Mouse (Mus musculus) NIH3T3 (cell line): Measurements from ENCODE around the gene Pard3b.

Experiments
- DNase-seq: peaks from one replicate; pipeline ENCODE4 v3.0.0-alpha.2; 2012; ENCODE audit warnings: low read depth

Pard3b gene

DNA sequence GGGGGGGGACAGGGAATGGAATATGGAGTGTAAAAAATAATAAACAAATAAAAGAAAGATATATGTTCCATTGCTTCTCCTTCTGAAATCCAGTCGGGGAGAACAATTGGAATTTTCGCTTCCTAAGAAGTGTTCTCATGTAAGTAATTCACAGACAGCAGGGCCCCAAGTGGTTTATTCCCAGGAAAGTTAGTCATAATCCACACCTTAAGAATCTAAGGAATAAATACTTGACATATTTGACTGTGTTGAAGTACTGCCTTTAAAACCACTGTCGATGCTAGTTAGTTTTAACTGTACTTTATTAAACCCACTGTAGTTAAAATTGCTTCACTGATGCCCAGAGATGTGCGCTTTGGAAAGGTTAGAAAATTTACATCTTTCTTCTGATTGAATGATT is 442.5 kb downstream of the Pard3b start:
- DNase-seq, result no peak

DNA sequence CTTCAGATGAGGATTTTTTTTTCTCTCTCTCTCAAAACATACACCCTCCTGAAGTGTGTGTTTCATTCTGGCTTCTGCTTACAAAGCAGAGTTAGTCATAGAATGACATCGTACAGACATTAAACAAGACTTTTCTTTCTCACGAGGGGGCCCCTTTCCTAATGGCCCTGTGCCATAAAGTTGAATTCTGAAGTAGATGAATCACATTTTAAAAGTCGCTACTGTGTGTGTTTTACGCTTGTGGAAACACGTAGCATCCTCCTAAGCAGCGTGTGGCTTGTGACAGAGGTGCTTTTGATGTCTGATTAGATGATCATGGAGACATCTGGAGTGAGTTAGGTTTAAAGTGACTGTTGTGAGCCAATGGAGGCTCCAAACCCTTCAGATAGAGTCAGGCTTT is 447.4 kb downstream of the Pard3b start:
- peak; percentile 5 for DNase-seq

DNA sequence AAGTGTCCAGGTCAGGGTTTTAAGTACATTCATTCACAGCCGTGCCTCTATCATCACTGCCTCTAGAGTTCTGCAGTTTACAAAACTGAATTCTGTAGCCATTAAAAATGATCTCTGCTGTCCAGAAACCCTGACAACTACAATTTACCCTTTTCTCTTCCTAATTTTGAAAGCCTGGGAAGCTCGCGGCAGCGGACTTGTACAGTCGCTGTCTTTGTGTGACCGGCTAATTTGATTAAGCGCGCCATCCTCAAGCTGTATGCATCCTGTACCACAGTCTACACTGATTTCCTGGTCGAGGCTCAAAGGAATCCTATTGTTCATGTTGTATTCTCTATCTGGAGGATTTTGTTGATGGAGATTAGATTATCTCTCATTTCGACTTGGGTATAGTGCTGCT is 448.8 kb downstream of the Pard3b start:
- no peak for DNase-seq

DNA sequence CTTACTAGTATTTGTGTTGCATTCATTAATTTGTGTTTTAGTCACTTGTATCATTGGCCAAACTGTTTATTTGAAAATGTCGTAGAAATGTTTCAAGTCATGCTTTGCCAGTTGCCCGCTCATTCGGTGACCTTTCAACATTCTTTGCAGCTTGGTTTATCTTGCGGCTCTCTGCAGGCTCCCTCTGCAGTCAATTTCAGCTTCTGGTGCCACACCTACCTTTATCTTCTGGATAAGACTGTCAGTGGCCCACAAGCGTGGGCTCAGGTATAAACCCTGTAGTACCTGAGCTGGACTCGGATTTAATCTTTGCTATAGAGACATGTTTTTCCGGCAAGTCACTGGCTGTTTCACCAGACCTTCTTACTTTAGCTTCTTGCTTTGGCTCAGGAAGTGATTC is 456.3 kb downstream of the Pard3b start:
- no peak for DNase-seq

DNA sequence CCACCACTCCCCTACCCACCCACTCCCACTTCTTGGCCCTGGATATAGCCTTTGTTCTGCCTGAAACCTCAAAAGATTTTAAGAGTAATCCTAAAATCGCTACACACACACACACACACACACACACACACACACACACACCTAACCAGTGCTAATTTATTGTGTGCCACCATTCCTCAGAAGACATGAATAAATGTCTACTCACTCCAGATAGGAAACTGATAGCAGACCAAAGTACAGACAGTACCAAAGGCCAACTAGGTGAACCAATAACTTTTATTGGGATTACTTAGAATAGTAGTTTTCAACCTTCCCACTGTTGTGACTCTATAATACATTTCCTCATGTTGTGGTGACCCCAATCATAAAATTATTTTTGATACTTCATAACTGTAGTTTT is 483.8 kb downstream of the Pard3b start:
- DNase-seq, result no peak

DNA sequence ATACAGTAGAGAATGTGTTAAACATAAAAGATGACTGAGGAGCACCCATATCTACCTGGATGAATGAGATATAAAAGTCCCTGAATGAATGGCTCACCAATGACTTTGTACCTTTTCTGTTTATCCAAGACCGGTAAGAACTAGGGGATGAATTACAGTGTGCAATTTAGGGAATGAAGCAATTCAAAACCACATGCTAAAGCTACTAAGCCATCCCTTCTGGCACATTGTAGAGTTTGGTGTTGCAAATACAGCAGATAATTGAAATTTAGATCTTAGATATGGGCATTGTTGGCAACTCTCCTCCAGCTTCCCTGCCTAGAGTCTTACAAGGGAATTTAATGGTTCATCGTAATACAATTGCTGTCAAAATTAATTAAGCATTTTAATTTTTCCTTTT is 490.6 kb downstream of the Pard3b start:
- no peak for DNase-seq

DNA sequence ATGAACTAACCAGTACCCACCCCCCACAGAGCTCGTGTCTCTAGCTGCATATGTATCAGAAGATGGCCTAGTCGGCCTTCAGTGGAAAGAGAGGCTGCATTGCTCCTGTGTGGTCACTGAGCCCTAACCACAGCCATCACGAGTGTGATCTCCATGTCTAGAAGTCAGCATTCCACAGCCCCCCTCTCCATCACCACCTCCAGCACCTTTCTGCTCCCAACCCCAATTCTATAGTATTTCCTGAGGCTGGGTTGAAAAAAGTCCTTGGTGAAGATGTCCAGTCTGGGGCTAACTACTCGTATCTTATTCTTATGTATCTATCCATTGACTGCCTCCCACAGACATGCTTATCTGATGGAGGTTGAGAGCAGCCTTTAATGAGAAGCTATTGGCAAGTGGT is 509.5 kb downstream of the Pard3b start:
- no peak for DNase-seq

DNA sequence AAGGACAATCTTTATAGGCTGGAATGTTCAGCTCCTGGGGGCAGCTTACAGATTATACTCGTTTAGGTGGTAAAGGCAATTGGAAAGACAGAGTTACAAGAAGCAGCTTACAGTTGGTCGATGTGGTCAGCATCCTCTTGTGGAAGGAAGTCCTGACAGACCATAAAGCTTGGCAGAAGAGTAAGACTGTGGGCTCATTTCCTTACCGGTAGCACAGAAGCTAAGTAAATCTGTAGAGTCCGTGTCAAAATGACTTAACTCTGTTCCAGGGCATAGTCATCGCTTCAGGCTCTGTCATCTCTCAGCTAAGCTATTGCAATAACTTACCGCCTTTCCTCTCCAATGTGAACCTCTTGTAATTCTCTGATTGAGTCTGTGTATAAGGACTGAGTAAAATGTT is 510.2 kb downstream of the Pard3b start:
- no peak for DNase-seq

DNA sequence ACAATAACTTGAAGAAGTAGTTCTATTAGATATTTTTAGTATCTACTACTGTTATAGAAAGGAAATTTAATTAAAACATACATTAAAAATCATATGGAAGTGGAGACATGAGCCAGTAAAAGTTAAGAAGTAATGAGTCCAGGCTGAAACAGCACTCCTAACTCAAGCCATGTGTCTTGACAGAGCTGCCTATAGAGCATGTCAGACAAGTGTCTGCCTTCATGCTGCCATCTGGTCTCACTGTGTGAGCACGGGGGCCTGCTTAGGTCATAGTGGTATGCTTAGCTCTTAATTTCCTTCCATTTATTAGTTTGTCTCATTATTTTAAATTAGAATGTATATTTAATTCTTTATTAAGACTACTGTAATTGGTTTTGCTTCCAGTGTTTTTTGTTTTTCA is 517.3 kb downstream of the Pard3b start:
- no peak for DNase-seq

DNA sequence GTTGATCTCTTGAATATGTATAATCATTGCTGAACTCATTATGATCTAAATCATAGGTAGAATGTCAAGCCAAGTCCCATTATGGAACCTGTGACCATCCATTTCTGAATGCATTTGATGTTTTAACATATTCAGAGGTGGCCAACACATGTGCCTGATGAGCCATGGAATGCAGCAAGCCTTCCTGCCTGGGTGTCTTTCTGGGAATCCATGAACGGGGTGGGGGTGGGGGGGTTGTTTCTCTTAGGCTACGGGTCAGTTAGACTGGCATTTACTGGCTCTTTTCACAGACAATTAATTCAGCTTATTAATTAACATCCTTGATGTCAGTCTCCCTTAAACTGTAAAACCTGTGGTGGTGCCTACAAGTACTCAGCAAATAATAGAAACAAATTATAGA is 521.0 kb downstream of the Pard3b start:
- DNase-seq, result no peak

DNA sequence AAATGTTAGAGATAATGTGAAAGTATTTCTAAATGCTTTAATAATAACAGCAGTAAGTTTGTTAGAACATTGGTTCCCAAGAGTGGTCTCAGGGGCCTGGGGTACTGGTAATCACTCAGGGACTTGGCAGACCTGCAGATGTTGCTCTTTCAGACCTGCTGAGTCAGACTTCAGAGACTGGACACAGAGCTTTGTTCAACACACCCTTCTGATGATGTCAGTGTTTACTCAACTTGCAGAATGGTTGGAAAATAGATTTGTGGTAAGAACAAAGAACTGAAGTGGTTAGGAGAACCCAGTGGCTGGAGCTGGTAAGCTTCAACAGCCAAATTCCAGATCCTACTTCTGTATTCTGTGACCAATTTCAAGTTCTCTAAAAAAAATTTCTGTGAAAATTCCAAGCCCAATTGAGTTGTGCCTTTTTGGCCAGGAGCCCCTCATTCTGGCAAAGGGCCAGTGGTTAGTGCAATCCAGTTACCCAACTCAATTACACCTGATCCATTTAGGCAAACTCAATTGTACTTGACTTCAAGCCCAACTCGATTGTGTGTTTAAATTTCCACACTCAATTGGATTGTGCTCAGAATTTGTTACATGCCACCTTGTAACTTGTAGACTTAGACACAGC is 536.5 kb downstream of the Pard3b start:
- no peak for DNase-seq

DNA sequence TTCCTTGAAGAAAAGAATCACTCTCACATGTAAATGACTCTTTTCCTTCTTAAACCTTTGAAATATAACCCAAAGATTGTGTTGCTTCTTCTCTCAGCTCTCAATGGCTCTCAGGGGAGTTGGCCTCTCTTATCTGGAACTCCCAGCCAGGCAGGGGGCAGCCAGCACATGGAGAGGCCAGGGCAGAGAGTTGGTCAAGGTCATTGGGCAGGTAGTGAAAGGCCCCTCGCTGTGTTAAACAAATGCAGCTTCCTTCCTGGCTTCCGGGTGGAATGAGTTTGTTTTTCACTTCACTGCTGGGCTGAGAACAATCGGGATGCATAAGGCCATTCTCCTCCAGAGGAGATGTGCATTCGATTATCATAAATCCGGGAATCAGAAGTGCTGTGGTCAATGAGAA is 543.0 kb downstream of the Pard3b start:
- DNase-seq, result no peak

DNA sequence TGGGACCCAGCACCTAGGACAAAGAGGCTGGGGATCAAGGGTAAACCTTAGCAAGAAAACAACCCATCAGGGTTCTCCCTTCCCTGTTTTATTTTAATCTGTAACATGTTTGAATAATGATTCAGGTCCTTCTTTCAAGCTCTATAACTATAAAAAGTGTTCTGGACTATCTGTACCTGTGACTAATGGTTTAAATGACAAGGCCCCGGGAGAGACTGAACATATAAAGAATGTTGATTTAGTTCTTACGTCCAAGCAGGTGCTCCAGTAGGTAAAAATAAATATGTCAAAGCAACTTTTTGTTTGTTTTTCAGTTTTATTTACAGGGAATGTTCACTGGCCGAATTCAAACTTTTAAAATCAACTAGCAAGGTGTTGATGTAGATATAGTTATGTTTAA is 544.0 kb downstream of the Pard3b start:
- DNase-seq, result no peak

DNA sequence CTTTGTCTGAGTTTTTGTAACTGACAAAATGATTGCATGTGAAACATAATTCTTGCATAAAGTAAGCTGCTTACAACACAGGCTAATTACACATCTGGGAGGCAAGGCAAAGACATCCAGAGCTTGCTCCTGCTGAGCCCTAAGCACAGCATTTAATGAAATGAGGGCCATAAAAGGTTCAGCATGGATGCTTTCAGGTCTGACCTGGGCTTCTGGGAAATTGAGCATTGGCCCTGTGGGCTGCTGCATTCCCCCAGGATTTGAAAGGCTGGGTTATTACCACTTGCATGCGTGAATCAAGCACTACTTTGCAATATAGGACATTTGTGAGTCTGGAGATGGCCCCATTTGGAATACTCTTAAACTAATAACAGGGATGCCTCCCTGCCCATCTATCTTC is 552.2 kb downstream of the Pard3b start:
- no peak for DNase-seq

DNA sequence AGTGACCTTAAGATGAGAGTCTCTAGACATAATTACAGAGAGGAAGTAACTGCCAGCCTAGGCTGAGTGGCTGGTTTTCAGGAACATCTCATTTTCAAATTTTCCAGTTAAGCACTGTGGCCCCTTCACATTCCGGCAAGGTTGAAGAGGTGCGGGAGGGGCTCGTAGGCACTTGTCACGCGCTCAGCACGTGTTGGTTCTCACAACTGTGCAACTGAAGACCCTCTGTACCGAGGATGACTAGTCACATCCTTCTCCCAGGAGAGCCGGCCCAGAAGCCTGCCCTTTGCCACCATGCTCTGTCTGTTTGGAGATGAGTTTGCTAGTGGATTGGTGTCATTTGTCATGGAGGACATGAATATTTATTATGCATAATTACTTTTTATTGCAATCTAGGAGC is 558.9 kb downstream of the Pard3b start:
- no peak for DNase-seq

DNA sequence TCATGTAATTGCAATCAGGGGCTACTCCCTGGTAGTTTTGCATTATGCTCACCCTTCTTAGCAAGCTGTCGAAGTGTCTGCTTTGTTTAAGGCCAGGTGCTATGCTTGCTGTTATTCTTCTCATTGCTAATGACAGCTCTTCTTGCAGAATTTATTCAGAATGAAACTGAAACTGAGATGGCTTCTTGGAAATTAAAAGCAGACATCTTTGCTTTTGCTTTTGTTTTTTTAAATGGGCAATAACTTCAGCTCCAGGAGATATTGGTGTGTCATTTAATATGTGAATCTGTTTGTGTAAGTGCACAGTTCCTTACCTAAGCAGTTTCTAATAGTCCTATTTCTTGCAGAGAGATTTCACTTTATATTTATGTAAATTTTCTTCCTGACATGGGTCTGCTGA is 562.3 kb downstream of the Pard3b start:
- no peak for DNase-seq

DNA sequence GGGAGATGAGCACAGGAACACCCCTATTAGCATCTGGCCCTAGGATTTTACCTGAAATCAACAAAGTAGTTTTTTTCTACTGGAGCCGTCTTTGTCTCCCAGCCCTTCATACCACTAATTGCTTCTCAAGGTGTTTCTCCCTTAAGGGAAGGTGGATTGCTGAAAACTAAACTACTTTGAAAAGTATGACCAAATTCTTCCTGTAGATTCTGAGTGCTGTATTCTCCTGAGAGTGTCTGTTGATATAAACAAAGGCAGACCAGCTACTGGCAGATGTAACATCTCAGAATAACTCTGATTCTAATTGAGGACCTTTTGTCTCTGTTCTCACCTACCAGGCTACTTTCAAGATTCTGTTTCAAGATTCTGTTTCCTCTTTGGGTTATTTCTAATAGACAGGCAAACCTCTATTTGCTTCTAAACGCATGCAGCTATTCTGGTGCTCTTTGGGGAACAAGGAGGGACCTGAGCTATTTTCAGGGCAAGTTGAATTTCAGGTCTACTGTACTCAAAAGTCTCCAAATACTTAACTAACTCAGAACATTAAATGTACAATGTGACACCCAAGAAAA is 563.1 kb downstream of the Pard3b start:
- DNase-seq, result no peak

DNA sequence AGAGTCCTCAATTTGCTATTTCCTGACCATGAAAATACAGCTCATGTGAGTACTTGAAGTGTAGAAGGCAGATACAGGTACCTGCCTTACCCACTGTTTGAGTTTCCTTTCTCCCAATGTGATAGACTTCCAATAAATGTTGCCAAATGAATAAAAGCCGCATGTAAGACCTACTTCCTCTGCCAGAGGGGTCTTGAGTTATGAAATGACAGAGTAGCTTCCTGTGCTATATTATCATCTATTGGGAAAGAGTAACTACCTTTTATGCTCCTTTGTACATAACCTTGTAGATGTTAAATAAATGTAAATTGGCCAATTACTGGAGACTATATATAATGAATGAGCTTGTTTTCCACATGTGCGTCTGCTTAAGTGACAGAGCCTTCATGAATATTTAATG is 574.7 kb downstream of the Pard3b start:
- DNase-seq, result no peak

DNA sequence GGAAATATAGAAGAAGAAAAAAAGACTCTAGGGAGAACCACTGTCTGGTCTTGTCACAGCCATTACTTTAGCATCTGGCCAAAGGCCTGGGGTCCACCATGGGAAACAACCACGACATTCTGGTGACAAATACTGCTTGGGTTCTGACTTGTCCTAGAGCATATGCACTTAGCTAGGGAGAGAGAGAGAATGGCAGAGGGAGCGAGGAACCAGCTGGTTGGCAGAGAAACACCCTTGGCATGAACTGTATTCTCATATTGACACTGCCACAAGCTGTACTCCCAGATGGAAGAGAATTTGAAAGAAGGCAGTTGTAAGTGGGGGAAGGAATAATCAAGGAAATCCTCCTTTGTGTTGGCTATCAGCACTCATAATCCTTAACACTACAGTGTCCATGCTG is 577.2 kb downstream of the Pard3b start:
- no peak for DNase-seq

DNA sequence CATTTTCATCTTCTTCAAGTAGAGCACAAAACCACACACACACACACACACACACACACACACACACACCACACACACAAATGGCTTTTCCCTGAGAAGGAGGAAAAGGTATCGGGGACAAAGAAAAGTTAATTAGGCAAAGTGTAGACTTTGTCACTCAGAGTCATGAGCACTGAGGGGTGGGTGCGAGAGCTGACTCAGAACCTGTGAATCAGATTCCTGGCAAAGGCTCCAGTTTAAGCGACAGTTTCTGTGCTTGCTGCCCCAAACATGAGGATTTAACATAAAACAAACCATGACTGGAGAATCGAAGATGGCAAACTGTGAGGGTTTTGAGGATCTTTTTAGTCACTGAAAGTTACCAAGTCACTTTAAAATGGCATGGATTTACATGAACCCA is 577.9 kb downstream of the Pard3b start:
- no peak for DNase-seq

DNA sequence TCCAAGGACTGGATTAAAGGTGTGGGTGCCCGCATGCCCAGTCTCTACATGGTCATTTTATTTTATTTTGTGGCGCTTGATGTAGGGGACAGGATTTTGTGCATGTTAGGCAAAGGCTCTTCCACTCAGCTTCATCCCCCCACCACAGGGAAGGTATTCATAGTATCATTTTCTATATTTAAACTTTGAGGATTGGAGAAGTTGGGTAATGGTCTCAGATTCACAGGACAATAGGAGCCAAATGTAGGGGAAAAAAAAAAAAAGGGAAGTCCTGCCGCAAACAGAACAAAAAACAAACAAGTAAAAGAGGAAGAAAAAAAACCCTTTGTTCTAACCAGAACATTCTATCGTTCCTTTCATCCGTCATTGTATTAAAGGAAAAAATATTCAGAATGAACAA is 590.5 kb downstream of the Pard3b start:
- DNase-seq, result no peak

DNA sequence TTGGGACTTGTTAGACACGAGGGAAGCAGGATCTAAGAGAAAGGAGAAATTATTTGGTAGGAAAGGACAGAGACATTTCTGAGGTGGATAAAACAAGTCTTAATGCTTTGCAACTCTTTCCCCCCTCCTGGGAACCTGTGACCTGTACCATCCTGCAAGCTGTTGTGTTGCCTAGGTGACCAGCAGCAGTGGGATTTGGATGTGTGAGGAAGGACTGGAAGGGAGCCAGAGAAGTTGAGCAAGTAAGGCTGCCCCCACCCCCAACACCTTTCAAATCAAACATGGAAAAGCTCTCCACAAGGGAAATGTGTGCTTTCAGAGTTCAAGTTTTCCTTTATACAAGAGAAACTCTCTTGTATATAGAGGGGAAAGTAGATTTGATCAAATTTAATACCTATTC is 595.4 kb downstream of the Pard3b start:
- no peak for DNase-seq

DNA sequence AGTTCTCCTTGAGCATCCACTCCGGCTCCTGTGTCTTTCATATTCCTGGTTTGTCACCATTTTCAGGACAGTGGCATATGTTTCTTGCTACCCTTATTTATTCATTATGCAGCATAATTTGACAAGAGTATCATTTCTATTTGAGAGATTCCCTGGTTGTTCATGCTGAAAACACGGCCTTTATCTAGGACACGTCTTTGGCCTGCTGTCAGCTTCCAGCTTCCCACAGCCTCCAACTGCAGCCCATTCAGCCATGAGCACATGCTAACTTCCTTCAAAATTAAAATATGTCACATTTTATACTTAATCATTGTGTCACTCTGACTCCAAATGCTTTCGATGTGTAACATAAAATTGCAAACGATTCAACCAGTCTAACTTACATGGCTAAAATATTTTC is 596.5 kb downstream of the Pard3b start:
- no peak for DNase-seq

DNA sequence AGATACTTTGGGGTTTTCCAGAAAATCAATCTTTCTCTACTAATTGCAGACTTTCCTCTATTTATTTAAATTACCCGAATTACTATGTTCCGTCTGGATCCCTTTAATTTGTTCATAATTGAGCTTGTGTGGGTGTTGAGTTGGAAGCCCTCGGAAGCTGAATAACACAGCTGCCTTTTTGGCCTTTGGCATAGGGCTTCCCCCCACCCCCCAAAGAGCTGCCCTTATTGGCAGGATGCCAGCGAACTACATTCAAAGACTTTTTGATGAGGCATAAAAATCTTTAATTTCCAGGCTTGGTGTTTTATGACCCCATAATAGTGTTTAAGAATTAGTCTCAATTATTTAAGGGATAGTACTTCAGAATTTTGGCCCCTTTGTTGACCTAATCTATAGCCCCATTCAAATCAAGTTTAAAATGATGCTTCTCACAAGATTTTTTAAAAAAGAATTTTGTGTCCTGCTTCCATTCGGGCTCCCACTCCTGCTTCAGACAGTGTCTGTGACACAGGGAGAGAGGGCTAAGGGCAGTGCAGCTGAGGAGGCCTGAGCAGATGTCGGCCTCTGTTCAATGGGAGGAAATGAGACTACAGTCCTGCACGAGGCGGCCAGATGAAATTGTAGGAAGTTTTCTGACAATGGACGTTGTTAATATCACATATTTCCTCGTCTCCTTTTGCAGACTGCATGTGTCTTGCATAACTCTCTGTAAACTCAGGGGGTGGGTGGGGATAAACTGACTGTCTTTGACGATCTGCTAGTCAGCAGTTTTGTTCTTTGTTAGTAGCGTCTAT is 605.8 kb downstream of the Pard3b start:
- no peak for DNase-seq
